Mouse (Mus musculus): ENCODE measurements around the gene Samd13. TPM values are rescaled to one million over a fixed set of nuclear protein-coding genes. Genes with fewer than 3 reads are reported as not detected.

The Samd13 gene
- polyA plus RNA-seq, 1 experiment from 2014 or later, result 0.59 TPM

DNA sequence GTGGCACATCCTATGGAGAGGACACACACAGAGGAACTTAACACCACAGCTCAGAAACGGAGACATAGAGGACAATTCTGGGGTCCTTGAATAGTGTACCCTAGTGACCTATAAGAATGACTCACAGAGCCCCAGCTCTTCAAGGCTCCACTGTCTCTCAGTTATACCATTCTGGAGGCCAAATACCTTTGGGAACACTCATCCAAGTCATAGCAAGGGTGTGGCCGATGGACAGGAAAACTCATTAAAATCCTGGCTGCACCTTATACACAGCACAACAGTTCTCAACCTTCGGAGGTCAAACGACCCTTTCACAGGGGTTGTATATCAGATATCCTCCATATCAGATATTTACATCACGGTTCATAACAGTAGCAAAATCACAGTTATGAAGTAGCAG, 52.9 kb downstream of the Samd13 start:
- Histone ChIP-seq H3K4me3 (ENCODE audit: low read depth, low read length) (no peak overlapping the region), H3K4me1 (ENCODE audit: control insufficient read depth, insufficient read depth, low read length) (no peaks in the 10 kb centered on the region), H3K9me3 (replicated peaks; ENCODE audit: control insufficient read depth, low read length, poor library complexity, severe bottlenecking) (no peaks in the 10 kb centered on the region), H3K27ac (ENCODE audit: low read length) (no peak overlapping the region), H3K9ac (ENCODE audit: low read depth, low read length) (no peak overlapping the region), H3K4me2 (ENCODE audit: low read length) (no peak overlapping the region), H3K27me3 (ENCODE audit: control insufficient read depth, insufficient read depth, low read depth, low read length) (no peaks in the 10 kb centered on the region), H3K36me3 (ENCODE audit: control insufficient read depth, insufficient read depth, low read length) (no peaks in the 10 kb centered on the region)
- WGBS, result 91% methylated on average over 5 of the region's 5 CpGs
- ATAC-seq, result no peak

DNA sequence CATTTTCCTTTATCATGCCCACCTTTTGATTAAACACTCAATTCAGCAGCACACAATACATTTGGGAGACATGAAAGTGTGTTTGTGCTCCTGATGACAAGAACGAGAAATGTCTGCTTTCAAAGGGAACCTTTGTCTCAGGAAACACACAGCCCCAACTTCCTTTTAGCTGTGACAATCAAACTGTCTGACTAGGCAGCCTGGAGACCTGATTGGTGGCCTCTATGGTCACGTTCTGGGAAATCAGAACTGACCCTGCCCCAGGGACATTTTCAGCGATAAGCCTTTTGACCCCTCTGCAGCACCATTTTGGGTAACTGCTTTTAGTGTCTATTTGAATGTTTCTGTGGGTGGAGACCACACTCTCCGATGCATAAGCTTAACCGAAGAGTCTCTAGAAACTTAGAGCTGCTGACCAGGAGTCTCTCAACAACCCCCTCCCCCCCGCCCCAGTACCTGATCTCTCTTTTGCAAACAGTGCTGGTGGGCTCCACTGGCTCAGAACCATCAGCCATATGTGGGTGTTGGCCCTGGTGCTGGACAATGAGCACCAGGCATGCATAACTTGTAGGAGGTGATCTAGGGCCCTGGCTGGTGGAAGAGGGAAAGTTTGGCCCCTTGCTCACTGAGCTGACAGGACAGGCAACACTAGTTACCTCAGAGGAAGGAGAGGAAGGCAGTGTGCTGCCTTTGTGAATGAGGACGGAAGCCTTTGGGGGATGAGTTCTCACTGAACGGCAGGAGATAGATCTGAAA, 57.0 kb downstream of the Samd13 start:
- 69% methylated on average over 8 of the region's 8 CpGs for WGBS
- Histone ChIP-seq H3K27me3 (ENCODE audit: control insufficient read depth, insufficient read depth, low read depth, low read length) (no peaks in the 10 kb centered on the region), H3K4me1 (ENCODE audit: control insufficient read depth, insufficient read depth, low read length) (no peaks in the 10 kb centered on the region), H3K4me2 (ENCODE audit: low read length) (no peak overlapping the region), H3K9ac (ENCODE audit: low read depth, low read length) (no peak overlapping the region), H3K27ac (ENCODE audit: low read length) (no peak overlapping the region), H3K4me3 (ENCODE audit: low read depth, low read length) (no peak overlapping the region), H3K36me3 (ENCODE audit: control insufficient read depth, insufficient read depth, low read length) (no peaks in the 10 kb centered on the region), H3K9me3 (replicated peaks; ENCODE audit: control insufficient read depth, low read length, poor library complexity, severe bottlenecking) (no peaks in the 10 kb centered on the region)
- ATAC-seq, result no peak

DNA sequence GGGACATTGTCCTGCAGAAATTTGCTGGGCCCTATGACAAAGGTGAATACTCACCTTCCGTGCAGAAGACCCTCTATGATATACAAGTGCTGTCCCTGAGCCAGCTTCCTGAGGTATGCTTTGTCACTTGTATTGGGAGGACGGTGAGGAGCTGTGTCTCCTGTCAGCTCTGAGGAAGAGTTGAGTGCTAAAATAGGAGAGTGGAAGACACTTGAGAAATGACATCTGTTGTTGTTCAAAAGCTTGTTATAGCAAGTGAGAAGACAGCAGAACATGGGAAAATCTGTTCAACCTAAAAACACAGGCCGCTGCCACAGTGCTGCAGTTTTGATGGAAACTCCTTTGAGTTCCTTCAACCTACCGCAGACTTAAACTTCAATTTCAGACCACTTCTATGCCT, 59.6 kb downstream of the Samd13 start:
- H3K9ac ChIP-seq (ENCODE audit: low read depth, low read length), result no peak overlapping the region
- no peaks in the 10 kb centered on the region for H3K4me1 ChIP-seq (ENCODE audit: control insufficient read depth, insufficient read depth, low read length)
- no peaks in the 10 kb centered on the region for H3K27me3 ChIP-seq (ENCODE audit: control insufficient read depth, insufficient read depth, low read depth, low read length)
- WGBS, result 94% methylated on average over 4 of the region's 4 CpGs
- H3K4me3 ChIP-seq (ENCODE audit: low read depth, low read length), result no peak overlapping the region
- no peaks in the 10 kb centered on the region for H3K9me3 ChIP-seq (replicated peaks; ENCODE audit: control insufficient read depth, low read length, poor library complexity, severe bottlenecking)
- no peak overlapping the region for H3K27ac ChIP-seq (ENCODE audit: low read length)
- no peak for ATAC-seq
- no peaks in the 10 kb centered on the region for H3K36me3 ChIP-seq (ENCODE audit: control insufficient read depth, insufficient read depth, low read length)
- no peak overlapping the region for H3K4me2 ChIP-seq (ENCODE audit: low read length)

DNA sequence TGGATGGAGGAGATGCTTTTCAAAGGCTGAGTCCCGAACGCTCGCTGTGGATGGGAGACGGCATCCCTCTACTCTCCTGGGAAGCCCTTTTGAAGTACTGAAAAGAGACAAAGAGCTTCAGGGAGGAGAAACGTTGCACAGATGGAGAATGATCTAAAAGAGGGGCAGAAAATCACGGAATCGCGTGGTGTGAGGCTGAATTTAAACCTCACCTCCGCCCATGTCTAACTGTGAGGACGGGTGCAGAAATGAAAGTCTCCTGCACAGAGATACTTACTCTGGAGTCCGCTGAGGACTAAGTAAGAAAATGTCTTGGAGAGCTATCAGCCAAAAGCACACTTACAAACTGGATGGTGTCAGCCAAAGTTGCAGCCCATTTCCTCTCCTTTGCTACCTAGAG, 63.4 kb downstream of the Samd13 start:
- Histone ChIP-seq H3K4me2 (ENCODE audit: low read length) (no peak overlapping the region), H3K9ac (ENCODE audit: low read depth, low read length) (no peak overlapping the region), H3K4me3 (ENCODE audit: low read depth, low read length) (no peak overlapping the region), H3K27ac (ENCODE audit: low read length) (no peak overlapping the region), H3K27me3 (ENCODE audit: control insufficient read depth, insufficient read depth, low read depth, low read length) (no peaks in the 10 kb centered on the region), H3K4me1 (ENCODE audit: control insufficient read depth, insufficient read depth, low read length) (no peaks in the 10 kb centered on the region), H3K9me3 (replicated peaks; ENCODE audit: control insufficient read depth, low read length, poor library complexity, severe bottlenecking) (no peaks in the 10 kb centered on the region), H3K36me3 (ENCODE audit: control insufficient read depth, insufficient read depth, low read length) (no peaks in the 10 kb centered on the region)
- ATAC-seq, result no peak
- 78% methylated on average over 11 of the region's 11 CpGs for WGBS

DNA sequence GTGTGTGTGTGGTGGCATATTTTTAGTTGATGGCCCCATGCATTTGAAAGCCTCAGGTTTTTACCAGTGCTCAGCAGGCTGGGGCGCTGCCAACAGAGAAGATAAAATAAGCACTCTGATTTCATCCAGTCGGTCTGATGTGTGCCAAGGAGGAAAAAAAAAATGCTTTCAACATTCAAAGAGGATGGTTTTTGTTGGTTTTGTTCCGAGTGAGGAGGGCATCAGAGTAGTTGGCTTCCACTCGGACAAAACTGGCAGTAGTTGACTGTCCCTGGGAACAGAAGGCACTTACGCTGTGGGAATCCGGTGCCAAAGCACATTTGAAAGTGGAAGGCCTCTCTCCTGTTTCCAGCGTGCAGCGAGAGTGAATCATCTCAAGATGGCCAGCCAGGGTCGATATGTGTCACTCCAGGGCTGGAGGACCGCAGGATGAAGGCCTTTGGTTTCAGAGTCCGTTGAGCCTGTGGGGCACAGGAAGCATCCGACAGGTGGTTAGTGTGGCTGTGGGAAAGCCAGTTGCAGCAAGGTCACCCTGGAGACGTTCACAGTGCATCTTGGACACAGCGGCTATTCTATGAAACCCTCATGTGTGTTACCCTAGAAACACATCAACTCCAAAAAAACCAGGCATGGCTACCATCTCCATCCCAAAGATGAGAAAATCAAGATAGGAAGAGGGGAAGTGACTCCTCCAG, 64.7 kb downstream of the Samd13 start:
- Histone ChIP-seq H3K27me3 (ENCODE audit: control insufficient read depth, insufficient read depth, low read depth, low read length) (no peaks in the 10 kb centered on the region), H3K36me3 (ENCODE audit: control insufficient read depth, insufficient read depth, low read length) (no peaks in the 10 kb centered on the region), H3K4me1 (ENCODE audit: control insufficient read depth, insufficient read depth, low read length) (no peaks in the 10 kb centered on the region), H3K9ac (ENCODE audit: low read depth, low read length) (no peak overlapping the region), H3K27ac (ENCODE audit: low read length) (no peak overlapping the region), H3K9me3 (replicated peaks; ENCODE audit: control insufficient read depth, low read length, poor library complexity, severe bottlenecking) (no peaks in the 10 kb centered on the region), H3K4me2 (ENCODE audit: low read length) (no peak overlapping the region), H3K4me3 (ENCODE audit: low read depth, low read length) (no peak overlapping the region)
- 85% methylated on average over 14 of the region's 14 CpGs for WGBS
- no peak for ATAC-seq

DNA sequence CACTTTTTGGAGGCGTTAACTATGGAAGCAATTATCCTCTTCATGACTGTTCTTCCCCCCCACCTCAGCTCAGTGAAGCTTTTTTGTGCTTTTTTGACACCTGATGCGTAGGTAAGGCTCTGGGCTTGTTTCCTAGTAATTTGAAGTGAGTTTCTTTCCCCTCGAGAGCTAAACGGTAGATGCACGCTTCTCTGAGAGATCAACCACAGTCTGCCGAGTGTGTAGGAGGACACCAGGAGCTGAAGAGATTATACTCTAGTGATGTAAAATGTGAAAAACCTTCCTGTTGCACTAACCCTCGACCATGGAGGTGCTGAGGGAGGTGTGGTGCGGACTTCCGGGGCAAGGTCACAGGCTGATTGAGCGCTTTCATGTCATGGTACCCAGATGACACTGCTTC, 65.3 kb downstream of the Samd13 start:
- ATAC-seq, result no peak
- Histone ChIP-seq H3K9me3 (replicated peaks; ENCODE audit: control insufficient read depth, low read length, poor library complexity, severe bottlenecking) (no peaks in the 10 kb centered on the region), H3K27me3 (ENCODE audit: control insufficient read depth, insufficient read depth, low read depth, low read length) (no peaks in the 10 kb centered on the region), H3K9ac (ENCODE audit: low read depth, low read length) (no peak overlapping the region), H3K27ac (ENCODE audit: low read length) (no peak overlapping the region), H3K4me3 (ENCODE audit: low read depth, low read length) (no peak overlapping the region), H3K36me3 (ENCODE audit: control insufficient read depth, insufficient read depth, low read length) (no peaks in the 10 kb centered on the region), H3K4me1 (ENCODE audit: control insufficient read depth, insufficient read depth, low read length) (no peaks in the 10 kb centered on the region), H3K4me2 (ENCODE audit: low read length) (no peak overlapping the region)
- 87% methylated on average over 10 of the region's 10 CpGs for WGBS

DNA sequence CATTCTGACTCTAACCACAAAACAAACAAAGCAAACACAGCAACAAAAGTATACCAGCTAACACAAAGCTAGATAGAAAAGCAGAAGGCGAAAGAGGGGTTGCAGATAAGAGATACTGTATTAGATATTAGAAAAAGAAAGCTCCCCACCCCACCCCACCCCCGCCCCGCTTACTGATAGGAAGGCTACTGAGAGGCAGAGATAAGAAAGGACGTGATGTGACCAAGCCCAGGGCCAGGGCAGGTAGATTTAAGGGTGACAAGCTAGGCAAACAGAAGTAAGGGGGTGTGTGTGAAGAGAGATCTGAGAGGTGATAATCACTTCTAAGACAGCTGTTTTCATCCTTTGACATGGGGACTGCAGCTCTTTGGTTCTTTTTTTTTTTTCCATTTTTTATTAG, 67.0 kb downstream of the Samd13 start:
- H3K9me3 ChIP-seq (replicated peaks; ENCODE audit: control insufficient read depth, low read length, poor library complexity, severe bottlenecking), result no peaks in the 10 kb centered on the region
- no peaks in the 10 kb centered on the region for H3K36me3 ChIP-seq (ENCODE audit: control insufficient read depth, insufficient read depth, low read length)
- H3K27ac ChIP-seq (ENCODE audit: low read length), result no peak overlapping the region
- no peaks in the 10 kb centered on the region for H3K27me3 ChIP-seq (ENCODE audit: control insufficient read depth, insufficient read depth, low read depth, low read length)
- H3K4me2 ChIP-seq (ENCODE audit: low read length), result no peak overlapping the region
- no peak for ATAC-seq
- no peaks in the 10 kb centered on the region for H3K4me1 ChIP-seq (ENCODE audit: control insufficient read depth, insufficient read depth, low read length)
- H3K4me3 ChIP-seq (ENCODE audit: low read depth, low read length), result no peak overlapping the region
- 94% methylated on average over 4 of the region's 4 CpGs for WGBS
- no peak overlapping the region for H3K9ac ChIP-seq (ENCODE audit: low read depth, low read length)

DNA sequence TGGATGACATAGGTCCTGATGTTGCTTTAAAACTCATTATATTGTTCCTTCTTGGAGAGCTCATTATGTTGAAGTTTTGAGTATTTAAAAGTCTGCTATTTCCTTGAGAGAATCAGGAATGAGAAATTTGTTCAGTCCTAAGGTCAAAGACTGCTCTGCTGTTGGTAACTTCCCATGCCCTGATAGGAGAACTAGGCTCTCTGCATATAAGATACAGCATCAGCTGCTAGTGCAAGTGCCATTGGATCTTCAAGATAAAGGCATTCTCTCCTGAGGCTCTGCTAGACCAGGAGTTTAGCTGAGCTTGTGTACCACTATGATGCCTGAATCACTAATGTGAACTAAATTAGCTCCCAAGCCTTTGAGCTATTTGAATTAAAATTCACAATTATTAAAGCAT, 67.4 kb downstream of the Samd13 start:
- ATAC-seq, result no peak
- Histone ChIP-seq H3K9ac (ENCODE audit: low read depth, low read length) (no peak overlapping the region), H3K4me2 (ENCODE audit: low read length) (no peak overlapping the region)

DNA sequence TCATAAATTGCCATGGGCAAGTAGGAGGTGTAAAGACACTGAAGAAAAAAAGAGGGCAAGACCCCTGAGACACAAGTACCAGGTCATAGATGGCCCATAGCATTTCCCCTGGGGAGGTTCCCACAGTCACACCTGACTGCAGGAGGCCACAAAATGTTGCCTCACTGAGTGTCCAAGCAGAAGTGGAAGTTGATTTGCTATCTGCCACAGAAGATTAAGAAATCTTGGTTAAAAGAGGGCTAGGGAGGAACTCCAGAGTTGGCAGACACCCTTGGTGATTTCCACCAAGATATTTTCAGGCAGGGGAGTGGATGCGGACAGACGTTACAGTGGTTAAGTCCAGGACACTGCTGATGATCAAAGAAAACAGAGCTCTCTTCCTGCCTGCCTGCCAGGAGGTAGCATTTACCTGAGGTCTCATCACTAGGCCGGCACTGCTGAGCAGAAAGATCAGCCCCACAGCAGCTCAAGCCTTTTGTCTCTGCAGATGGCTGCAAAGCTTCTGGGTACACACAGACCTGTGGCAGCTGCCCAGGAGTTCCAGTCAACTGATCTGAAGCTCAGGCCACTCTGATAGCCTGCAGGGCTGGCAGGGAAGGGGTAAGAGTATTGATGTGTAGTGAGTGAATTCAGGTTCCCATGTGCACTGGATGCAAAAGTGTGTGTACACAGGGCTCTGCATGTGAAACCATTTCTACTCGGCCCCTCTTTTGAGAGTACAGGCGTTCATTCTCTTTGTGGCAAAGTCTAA, 68.7 kb downstream of the Samd13 start:
- H3K9ac ChIP-seq (ENCODE audit: low read depth, low read length), result no peak overlapping the region
- no peaks in the 10 kb centered on the region for H3K27me3 ChIP-seq (ENCODE audit: control insufficient read depth, insufficient read depth, low read depth, low read length)
- no peak for ATAC-seq
- no peak overlapping the region for H3K4me3 ChIP-seq (ENCODE audit: low read depth, low read length)
- H3K4me1 ChIP-seq (ENCODE audit: control insufficient read depth, insufficient read depth, low read length), result no peaks in the 10 kb centered on the region
- no peak overlapping the region for H3K4me2 ChIP-seq (ENCODE audit: low read length)
- no peak overlapping the region for H3K27ac ChIP-seq (ENCODE audit: low read length)
- no peaks in the 10 kb centered on the region for H3K36me3 ChIP-seq (ENCODE audit: control insufficient read depth, insufficient read depth, low read length)
- 81% methylated on average over 5 of the region's 5 CpGs for WGBS
- H3K9me3 ChIP-seq (replicated peaks; ENCODE audit: control insufficient read depth, low read length, poor library complexity, severe bottlenecking), result no peaks in the 10 kb centered on the region

More for the DNA sequence above, 67.4 kb downstream of the Samd13 start:
- no peaks in the 10 kb centered on the region for H3K27me3 ChIP-seq (ENCODE audit: control insufficient read depth, insufficient read depth, low read depth, low read length)
- no peaks in the 10 kb centered on the region for H3K4me1 ChIP-seq (ENCODE audit: control insufficient read depth, insufficient read depth, low read length)
- no peaks in the 10 kb centered on the region for H3K36me3 ChIP-seq (ENCODE audit: control insufficient read depth, insufficient read depth, low read length)
- no peak overlapping the region for H3K27ac ChIP-seq (ENCODE audit: low read length)
- no peak overlapping the region for H3K4me3 ChIP-seq (ENCODE audit: low read depth, low read length)
- no peaks in the 10 kb centered on the region for H3K9me3 ChIP-seq (replicated peaks; ENCODE audit: control insufficient read depth, low read length, poor library complexity, severe bottlenecking)

Data from midbrain, embryonic 16.5 days (tissue).